Mouse (Mus musculus): ENCODE measurements around the gene Zdhhc12.

- TF ChIP-seq POLR2A (IDR thresholded peaks at IDR 0.05; ENCODE audit: insufficient read depth, low read depth, low read length), result no peak
- no peak for TF ChIP-seq CTCF (IDR thresholded peaks at IDR 0.05)
These were observed 16.5 kb downstream of the Zdhhc12 start for GRCm38 (mm10) chr2:30076959-30077358.
